Mouse (Mus musculus): ENCODE measurements around the gene Ccdc92. TPM values are rescaled to one million over a fixed set of nuclear protein-coding genes. Genes with fewer than 3 reads are reported as not detected.

Ccdc92 gene
- total RNA-seq, 2 experiments from 2014 or later, result 0.36 TPM; not detected in 1

DNA sequence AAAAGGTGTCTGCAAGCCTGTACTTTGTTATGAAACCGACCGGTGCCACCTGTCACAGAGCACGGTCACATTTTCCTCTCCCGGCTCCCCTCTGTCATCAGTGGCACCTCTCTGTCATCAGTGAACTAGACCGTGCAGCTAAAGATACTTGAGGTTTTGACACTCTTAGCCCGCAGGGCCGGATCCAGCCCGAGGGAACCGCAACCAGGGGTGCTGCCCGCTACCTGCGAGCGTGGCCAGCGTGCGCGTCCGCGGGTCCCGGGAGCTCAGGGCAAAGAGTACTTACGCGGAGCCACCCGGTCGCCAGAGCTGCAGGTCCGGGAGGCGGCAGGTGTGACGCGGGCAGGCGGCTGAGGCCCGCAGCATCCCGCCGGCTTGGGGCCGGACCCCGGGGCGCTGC lies 761 bp downstream of the Ccdc92 start:
- ATAC-seq (replicated peaks; ENCODE audit: poor library complexity, severe bottlenecking), result peak; percentile 7; the same call in 1 of the 2 replicates

GRCm38 (mm10) chr5:124860013-124860412 lies 2.2 kb downstream of the Ccdc92 start:
- peak; percentile 33; the same call in 1 of the 2 replicates for ATAC-seq (replicated peaks; ENCODE audit: poor library complexity, severe bottlenecking)

DNA sequence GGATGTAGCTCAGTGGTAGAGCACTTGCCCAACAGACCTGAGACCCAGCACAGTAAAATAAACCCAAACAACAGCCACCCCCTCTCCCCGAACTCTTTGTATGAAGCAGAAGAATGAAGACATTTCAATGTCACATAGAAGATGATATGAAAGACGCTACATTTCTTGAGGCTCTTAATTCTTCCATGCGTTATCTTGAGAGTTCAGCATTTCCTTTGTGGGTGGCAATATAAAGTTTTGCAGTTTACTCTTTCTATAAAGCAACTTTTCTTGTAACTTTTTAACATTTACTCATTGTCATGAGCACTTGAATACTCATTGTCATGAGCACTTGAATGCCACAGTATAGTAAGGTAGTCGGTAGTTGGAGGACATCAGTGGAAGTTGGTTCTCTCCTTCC lies 8.0 kb downstream of the Ccdc92 start:
- ATAC-seq (replicated peaks; ENCODE audit: poor library complexity, severe bottlenecking), result no peak

- no peak for ATAC-seq (replicated peaks; ENCODE audit: poor library complexity, severe bottlenecking)
Observed at GRCm38 (mm10) chr5:124853079-124853478, 9.1 kb downstream of the Ccdc92 start.

DNA sequence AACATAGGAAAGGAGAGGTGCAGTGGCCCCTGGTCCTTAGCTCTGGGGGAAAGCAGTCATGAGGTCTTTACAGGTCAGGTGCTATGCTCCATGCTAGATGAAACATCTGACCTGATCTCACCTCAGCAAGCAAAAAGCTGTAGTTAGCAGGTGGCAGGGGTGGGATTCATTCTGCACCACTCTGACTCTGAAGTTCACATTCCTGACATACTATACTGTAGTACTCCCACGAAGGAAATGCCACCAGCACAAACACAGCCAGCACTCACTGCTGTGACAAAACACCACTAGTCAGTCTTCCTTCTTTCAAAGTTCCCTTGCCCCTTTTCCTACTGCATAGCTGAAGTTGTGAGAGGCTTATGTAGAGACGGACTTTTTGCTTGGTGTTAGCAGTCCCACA lies 9.9 kb downstream of the Ccdc92 start:
- ATAC-seq (replicated peaks; ENCODE audit: poor library complexity, severe bottlenecking), result no peak

DNA sequence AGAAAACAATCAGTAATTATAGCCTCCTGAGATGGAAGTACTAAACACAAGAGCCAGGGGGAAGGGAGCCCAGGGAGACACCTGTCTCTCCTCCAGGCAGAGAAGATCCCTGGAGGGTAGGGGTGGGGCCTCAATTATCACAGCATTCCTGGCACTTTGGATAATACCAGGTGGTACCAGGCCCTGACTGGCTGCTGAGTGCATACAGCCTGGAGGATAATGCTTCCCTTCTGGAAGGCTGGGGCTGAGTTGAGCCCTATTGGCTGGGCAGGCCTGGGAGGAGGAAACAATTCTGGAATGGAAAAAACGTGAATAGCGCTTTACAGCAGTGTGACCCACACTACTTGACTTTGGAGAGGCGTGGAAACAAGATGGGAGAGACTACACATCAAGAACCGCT lies 10.7 kb downstream of the Ccdc92 start:
- no peak for ATAC-seq (replicated peaks; ENCODE audit: poor library complexity, severe bottlenecking)

- no peak for ATAC-seq (replicated peaks; ENCODE audit: poor library complexity, severe bottlenecking)
Observed at GRCm38 (mm10) chr5:124848994-124849393, 13.2 kb downstream of the Ccdc92 start.

DNA sequence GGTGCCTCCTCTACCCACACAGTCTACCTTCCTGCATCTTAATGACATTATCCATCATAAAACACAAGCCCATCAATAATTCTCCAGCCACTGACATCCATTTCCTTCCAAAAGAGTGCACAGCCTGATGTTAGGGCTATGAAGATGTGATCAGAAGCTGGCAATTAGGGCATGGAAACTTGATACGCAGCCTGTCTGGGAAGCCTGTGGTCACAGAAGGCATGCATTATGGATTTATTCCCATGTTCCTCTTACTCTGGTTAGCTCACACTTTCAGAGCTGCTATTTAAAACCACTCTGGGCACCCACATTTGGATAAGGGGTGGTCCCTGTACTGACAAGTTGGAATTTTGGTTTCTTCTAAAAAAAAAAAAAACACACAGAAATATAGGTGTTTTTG lies 15.2 kb downstream of the Ccdc92 start:
- no peak for ATAC-seq (replicated peaks; ENCODE audit: poor library complexity, severe bottlenecking)

- no peak for ATAC-seq (replicated peaks; ENCODE audit: poor library complexity, severe bottlenecking)
Observed at GRCm38 (mm10) chr5:124844929-124845328, 17.3 kb downstream of the Ccdc92 start.

GRCm38 (mm10) chr5:124843386-124843785 lies 18.8 kb downstream of the Ccdc92 start:
- ATAC-seq (replicated peaks; ENCODE audit: poor library complexity, severe bottlenecking), result no peak

DNA sequence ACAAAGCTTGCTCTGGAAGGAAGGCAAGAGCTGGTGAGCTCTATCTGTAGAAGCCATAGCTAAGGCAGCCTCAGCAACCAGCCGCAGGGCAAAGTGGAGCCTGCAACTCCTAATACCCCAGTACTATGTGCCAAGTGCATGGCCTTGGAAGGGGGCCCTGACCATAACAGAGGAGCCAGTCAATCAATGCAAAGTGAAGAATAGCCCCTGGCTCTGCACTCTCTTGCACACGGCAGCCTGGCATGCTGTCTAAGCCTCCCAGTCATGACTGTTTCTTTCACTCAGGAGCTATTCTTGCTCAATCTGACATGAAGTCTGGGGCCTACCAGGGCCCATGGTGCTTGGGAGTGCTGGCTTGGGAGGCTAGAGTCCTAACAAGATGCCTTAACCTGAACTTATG lies 21.6 kb downstream of the Ccdc92 start:
- ATAC-seq (replicated peaks; ENCODE audit: poor library complexity, severe bottlenecking), result no peak

- no peak for ATAC-seq (replicated peaks; ENCODE audit: poor library complexity, severe bottlenecking)
Observed at GRCm38 (mm10) chr5:124840202-124840601, 22.0 kb downstream of the Ccdc92 start.

DNA sequence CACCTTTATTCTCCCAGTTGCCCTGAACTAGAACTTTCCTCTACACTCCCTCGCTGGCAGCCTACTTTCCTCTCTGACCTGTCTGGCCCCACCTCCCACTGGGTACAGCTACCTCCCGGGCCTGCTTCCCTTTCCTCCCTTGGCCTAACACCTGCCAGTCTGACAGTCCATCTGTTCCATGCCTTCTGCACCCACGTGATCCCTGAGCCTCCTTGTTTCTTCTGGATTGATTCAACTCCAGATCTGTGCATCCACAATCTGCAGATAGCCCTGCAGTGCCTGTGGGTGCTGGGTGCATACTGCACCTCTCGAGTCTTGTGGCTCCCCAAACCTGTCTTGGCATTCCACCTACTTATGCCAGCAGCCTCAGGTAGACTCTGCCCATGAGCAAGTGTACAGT lies 25.6 kb downstream of the Ccdc92 start:
- ATAC-seq (replicated peaks; ENCODE audit: poor library complexity, severe bottlenecking), result no peak

- no peak for ATAC-seq (replicated peaks; ENCODE audit: poor library complexity, severe bottlenecking)
Observed at GRCm38 (mm10) chr5:124836075-124836474, 26.1 kb downstream of the Ccdc92 start.

DNA sequence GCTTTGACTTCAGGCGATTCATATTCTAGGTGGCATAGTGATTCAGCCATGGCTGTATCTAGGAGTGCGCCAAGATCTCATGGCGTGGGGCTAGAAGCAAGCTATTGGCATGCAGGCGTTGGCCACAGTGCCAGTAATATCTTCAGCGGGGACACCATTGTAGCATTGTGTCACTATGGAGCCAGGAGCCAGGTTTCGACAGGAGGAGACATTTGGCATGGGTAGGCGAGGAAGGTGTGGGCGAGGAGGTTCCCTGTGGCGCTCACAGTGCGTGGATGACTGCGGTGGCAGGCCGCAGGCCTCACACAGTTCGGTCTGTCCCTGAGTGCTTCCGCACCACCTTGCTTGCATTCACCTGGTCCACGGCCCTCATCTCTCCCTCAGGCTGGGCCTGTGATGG lies 27.0 kb downstream of the Ccdc92 start:
- ATAC-seq (replicated peaks; ENCODE audit: poor library complexity, severe bottlenecking), result no peak

DNA sequence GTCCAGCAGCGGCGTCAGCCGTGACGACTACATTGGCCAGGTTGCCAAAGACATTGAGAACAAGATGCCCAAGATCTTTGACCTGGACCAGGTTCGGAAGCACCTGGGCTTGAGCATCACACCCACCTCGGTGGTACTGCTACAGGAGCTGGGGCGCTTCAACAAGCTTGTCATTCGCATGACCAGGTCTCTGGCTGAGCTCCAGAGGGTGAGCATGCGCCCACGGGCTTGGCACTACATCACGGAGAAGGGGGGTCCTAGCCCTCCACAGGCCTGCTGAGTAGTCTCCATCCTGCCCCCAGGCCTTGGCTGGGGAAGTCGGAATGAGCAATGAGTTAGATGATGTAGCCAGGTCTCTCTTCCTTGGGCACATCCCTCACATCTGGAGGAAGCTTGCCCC lies 31.9 kb downstream of the Ccdc92 start:
- no peak for ATAC-seq (replicated peaks; ENCODE audit: poor library complexity, severe bottlenecking)

DNA sequence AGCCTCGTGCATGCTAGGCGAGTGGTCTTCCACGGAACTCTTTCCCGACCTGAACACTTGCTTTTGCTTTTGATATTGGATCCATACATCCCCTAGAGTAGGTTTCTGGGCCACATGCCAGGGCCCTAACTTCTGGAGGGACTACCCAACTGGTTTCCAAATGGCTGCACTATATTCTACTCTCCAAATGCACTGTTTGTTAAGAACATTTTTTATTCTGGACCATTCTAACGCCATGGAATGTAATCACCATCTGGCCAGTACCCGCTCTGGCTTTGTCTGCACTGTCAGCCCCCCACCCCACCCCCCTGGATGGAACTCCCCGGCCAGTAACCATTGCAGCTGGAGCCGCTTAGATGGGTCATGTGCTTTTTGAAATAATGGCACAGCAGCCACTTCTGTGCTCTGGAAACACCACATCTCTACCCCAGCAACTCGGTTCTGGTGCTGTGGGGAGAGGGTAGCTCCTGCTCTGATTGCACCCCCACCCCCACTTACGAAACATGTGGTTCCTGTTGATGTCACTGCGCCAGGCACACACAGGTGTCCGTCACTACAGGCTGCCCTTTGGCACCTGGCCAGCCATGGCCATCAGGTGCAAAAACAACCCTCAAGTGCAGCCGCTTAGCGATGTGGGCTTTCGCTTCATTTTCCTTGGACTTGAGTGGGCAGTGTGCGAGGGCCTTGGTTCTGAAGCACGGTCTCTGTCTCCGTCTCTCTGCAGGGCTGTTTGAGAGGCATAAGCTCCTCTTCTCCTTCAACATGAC lies 39.9 kb downstream of the Ccdc92 start:
- no peak for ATAC-seq (replicated peaks; ENCODE audit: poor library complexity, severe bottlenecking)

DNA sequence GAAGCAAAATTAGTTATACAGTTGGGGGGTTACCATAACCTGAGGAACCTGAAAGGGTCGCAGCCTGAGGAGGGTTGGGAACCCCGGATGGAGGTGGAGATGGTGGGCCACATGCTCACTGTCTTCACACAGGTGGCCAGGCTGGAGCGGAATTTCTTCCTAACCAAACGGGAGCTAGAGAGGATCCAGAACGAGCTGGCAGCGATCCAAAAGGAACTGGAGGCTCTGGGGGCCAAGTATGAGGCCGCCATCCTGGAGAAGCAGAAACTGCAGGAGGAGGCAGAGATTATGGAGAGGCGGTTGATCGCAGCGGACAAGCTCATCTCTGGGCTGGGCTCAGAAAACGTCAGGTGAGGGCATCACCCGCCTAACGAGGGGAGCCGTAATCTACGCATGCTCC lies 45.2 kb downstream of the Ccdc92 start:
- no peak for ATAC-seq (replicated peaks; ENCODE audit: poor library complexity, severe bottlenecking)

- ATAC-seq (replicated peaks; ENCODE audit: poor library complexity, severe bottlenecking), result no peak
Observed at GRCm38 (mm10) chr5:124814797-124815196, 47.4 kb downstream of the Ccdc92 start.

DNA sequence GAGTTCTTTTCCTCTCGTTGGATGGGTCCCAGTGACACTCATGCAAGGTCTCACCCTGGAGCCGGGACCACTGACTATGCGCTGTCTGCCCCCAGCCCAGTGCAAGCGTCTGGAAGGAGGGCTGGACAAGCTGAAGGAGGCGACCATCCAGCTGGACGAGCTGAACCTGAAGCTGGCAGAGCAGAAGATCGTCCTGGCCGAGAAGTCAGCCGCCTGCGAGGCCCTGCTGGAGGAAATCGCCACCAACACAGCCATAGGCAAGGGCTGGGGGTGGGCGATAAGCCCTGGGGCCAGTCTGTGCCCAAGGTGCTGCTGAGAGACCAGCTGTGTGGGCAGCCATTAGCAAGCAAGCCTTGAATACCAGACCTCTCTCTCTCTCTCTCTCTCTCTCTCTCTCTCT lies 49.8 kb downstream of the Ccdc92 start:
- ATAC-seq (replicated peaks; ENCODE audit: poor library complexity, severe bottlenecking), result no peak

DNA sequence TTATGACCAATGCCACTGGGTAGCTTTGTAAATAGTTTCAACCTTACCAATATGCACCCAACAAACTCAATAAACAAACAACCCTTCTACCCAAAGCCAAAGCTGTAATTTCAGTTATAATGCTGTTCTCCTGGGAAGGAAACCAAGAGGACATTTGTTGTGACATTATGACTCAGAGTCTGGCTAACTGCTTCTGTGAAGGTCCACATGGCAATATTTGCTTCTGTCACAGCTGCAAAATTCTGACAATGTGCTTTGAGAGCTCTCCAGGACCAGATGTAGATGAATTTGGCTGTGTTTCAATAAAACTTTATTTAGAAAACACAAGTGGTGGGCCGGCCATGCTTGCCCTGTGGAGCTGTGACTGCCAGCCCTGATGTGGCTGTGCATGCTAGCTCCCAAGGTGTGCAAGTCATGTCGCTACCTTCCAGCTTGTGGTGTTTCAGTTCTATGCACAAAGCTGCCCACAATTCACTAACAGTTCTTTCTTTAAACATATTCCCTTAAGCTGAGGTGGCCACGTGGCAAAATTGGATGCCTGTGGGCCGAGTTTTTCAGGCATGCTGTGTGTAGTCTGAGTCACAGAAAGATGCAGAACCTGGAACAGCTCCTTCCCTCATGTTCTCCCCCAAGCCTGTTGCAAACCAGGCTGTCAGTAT lies 52.4 kb downstream of the Ccdc92 start:
- no peak for ATAC-seq (replicated peaks; ENCODE audit: poor library complexity, severe bottlenecking)

- no peak for ATAC-seq (replicated peaks; ENCODE audit: poor library complexity, severe bottlenecking)
Observed at GRCm38 (mm10) chr5:124792112-124792511, 70.1 kb downstream of the Ccdc92 start.
